Mouse (Mus musculus): ENCODE measurements around the gene Ppp3r1. TPM values are rescaled to one million over a fixed set of nuclear protein-coding genes. Genes with fewer than 3 reads are reported as not detected.

Gene Ppp3r1
- polyA plus RNA-seq, 1 experiment from 2014 or later: 178 TPM

DNA sequence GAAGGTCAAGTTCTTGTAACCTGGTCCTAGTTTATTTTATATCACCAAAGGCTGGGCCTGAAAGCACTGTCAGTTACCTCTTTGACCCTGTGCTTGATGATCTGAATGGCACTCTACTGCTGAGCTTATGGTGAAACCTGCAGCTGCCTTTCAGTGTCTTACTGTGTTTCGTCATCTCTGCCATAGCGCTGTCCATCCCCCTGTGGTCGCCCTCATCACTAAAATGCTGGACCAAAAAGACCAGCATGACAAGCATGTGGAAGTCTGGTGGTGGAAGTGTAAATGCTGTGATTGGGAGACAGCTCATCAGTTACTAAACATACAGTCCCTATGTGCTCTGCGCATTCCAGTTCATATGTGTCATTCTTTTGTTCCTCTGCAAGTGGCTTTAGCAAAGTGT lies 13.2 kb downstream of the Ppp3r1 start:
- 94% methylated on average over 4 of the region's 4 CpGs for WGBS
- no peak overlapping the region for H3K4me3 ChIP-seq
- peaks cover 3% of the 10 kb centered on the region; the same call in 1 of the 2 replicates for H3K9me3 ChIP-seq
- H3K4me1 ChIP-seq (replicated peaks): peaks cover 20% of the 10 kb centered on the region
- ATAC-seq (ENCODE audit: low FRiP score): no peak
- no peak overlapping the region for H3K4me2 ChIP-seq
- H3K9ac ChIP-seq: no peak overlapping the region
- H3K27me3 ChIP-seq: no peaks in the 10 kb centered on the region
- no peak overlapping the region for H3K27ac ChIP-seq
- H3K36me3 ChIP-seq: peaks cover 5% of the 10 kb centered on the region; the same call in 1 of the 2 replicates

GRCm38 (mm10) chr11:17176638-17177037 lies 17.6 kb downstream of the Ppp3r1 start:
- 95% methylated on average over 1 of the region's 1 CpGs for WGBS
- Histone ChIP-seq H3K9ac (no peak overlapping the region), H3K4me1 (replicated peaks) (peaks cover 6% of the 10 kb centered on the region), H3K9me3 (peaks cover 3% of the 10 kb centered on the region; the same call in 1 of the 2 replicates), H3K4me2 (no peak overlapping the region), H3K36me3 (peaks cover 5% of the 10 kb centered on the region; the same call in 1 of the 2 replicates), H3K27ac (no peak overlapping the region), H3K27me3 (no peaks in the 10 kb centered on the region), H3K4me3 (no peak overlapping the region)
- ATAC-seq (ENCODE audit: low FRiP score): no peak

- no peak overlapping the region for H3K4me3 ChIP-seq
- no peak overlapping the region for H3K9ac ChIP-seq
- peaks cover 5% of the 10 kb centered on the region; the same call in 1 of the 2 replicates for H3K36me3 ChIP-seq
- H3K27me3 ChIP-seq: no peaks in the 10 kb centered on the region
- H3K9me3 ChIP-seq: no peaks in the 10 kb centered on the region
- no peak for ATAC-seq (ENCODE audit: low FRiP score)
- 91% methylated on average over 3 of the region's 3 CpGs for WGBS
- no peak overlapping the region for H3K4me2 ChIP-seq
- peaks cover 7% of the 10 kb centered on the region for H3K4me1 ChIP-seq (replicated peaks)
- H3K27ac ChIP-seq: no peak overlapping the region
Observed at GRCm38 (mm10) chr11:17180753-17181152, 21.7 kb downstream of the Ppp3r1 start.

GRCm38 (mm10) chr11:17181807-17182206 lies 22.7 kb downstream of the Ppp3r1 start, which contains the start of gene Wdr92:
TSS of gene Wdr92 (plus strand) at chr11:17182107.
- Histone ChIP-seq H3K4me3 (no peak within 1 kb of the TSS), H3K27ac (no peak within 1 kb of the TSS), H3K9ac (no peak within 1 kb of the TSS), H3K4me2 (no peak within 1 kb of the TSS), H3K27me3 (no peaks in the 10 kb centered on the region), H3K36me3 (peaks cover 5% of the 10 kb centered on the region; the same call in 1 of the 2 replicates), H3K9me3 (no peaks in the 10 kb centered on the region), H3K4me1 (replicated peaks) (peaks cover 7% of the 10 kb centered on the region)
- 74% methylated on average over 3 of the region's 3 CpGs for WGBS
- ATAC-seq (ENCODE audit: low FRiP score): no peak

DNA sequence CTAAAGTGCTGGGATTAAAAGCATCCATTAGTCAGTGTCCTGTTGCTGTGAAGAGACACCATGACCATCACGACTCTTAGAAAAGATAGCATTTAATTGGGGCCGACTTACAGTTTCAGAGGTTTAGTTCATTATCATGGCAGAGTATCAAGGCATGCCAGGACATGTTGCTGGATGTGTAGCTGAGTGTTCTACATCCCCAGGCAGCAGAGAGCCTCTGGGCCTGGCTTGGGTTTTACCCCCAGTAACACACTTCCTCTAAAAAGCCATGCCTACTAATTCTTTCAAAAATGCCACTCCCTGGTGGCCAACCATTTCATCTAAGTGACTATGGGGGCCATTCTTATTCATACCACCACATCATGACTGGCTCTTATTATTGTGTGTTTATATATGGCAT lies 24.1 kb downstream of the Ppp3r1 start:
- Histone ChIP-seq H3K4me2 (no peak overlapping the region), H3K27me3 (no peaks in the 10 kb centered on the region), H3K27ac (no peak overlapping the region), H3K9me3 (no peaks in the 10 kb centered on the region), H3K9ac (no peak overlapping the region), H3K4me1 (replicated peaks) (peaks cover 7% of the 10 kb centered on the region), H3K4me3 (no peak overlapping the region), H3K36me3 (peaks cover 5% of the 10 kb centered on the region; the same call in 1 of the 2 replicates)
- WGBS: 95% methylated on average over 2 of the region's 2 CpGs
- ATAC-seq (ENCODE audit: low FRiP score): no peak

DNA sequence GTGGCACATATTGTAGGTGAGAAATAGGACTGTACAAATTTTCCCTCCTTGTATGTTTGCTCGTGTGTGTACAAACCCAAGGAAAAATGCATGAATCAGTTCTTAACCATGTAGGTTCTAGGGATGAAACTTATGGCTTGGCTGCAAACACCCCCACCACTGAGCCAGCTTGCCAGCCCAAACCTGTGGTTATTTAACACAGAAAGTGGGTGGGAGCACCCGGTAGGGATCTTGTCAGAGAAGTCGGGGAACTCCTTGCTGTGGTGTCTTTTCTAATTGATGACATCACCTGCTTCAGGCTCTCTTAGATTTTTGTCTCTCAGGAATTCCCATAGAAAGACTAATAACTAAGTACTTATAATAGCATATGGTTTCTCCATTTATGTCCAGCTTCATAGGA lies 28.6 kb downstream of the Ppp3r1 start:
- Histone ChIP-seq H3K9me3 (no peaks in the 10 kb centered on the region), H3K27ac (no peak overlapping the region), H3K4me2 (no peak overlapping the region), H3K27me3 (no peaks in the 10 kb centered on the region), H3K4me1 (replicated peaks) (no peaks in the 10 kb centered on the region), H3K9ac (no peak overlapping the region), H3K4me3 (no peak overlapping the region), H3K36me3 (peaks cover 5% of the 10 kb centered on the region; the same call in 1 of the 2 replicates)
- ATAC-seq (ENCODE audit: low FRiP score): no peak
- 86% methylated on average over 3 of the region's 3 CpGs for WGBS

DNA sequence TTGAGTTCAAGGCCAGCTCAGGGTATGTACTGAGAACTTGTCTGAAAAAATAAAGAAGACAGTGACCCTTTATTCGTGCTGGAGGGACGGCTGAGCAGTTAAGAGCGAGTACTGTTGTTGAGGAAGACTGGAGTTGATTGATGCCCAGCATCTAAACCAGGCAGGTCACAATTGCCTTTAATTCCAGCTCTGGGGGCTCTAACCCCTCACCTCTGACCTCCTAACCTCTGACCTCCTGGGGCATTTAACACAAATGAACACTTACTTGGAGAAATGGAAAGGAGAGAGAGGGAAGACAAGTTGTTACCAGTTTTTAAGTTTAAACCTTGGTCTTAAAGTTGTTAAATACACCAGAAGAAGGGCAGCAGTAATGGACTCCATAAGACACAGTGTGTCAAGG lies 29.7 kb downstream of the Ppp3r1 start:
- Histone ChIP-seq H3K4me3 (no peak overlapping the region), H3K9ac (no peak overlapping the region), H3K27me3 (no peaks in the 10 kb centered on the region), H3K4me1 (replicated peaks) (no peaks in the 10 kb centered on the region), H3K4me2 (no peak overlapping the region), H3K9me3 (no peaks in the 10 kb centered on the region), H3K36me3 (no peaks in the 10 kb centered on the region), H3K27ac (no peak overlapping the region)
- no peak for ATAC-seq (ENCODE audit: low FRiP score)
- WGBS: 39% methylated on average over 3 of the region's 3 CpGs

DNA sequence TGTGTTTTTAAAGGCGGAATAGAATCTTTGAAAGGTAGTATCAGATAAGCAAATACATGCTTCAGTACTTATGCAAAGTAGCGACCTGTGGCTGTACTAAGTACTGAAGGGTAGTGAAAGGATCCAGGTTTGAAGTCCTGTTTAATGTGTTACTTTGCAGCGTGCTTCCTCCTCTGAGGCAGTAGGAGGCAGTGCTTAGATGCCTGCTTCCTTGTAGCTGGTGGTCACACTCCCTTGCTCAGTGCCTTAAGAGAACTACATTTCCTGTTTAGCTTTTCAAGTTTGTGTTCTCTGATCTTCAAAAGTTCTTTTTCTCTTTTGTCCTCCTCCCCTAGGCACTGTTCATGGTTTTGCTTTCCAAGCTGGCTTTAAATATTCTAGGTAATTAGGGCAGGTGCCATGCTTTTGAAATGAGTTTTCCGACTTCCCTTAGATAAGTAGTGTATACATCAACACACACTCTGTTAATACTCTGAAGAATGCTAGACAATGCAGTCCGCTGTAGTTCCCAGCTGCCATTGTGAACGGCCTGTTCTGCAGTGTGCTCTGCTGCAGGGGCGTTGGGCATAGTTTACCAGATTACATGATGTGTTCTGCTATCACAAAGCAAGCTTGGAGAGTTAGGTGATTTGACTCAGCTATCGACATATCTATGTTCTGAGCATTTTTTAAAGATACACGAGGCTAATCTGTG lies 33.2 kb downstream of the Ppp3r1 start:
- no peak for ATAC-seq (ENCODE audit: low FRiP score)
- H3K4me2 ChIP-seq: no peak overlapping the region

DNA sequence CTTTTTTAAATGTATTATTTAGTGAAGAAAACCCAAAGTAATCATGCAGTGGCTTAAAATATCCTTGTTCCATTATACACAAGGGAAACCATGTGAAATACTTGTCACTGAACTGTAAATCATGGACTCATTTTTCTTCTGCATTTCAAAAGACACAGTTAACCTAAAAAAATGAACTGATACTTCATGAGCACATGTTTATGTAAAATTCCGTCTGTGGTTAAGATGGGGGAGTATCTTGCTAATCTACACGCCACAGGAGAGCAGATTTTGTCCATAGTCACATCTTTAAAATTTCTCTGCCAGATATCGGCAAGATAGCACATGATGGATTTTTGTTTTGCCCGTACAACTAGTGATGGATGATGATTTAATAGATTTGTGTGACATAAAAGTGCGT lies 40.1 kb downstream of the Ppp3r1 start:
- ATAC-seq (ENCODE audit: low FRiP score): no peak
- Histone ChIP-seq H3K4me1 (replicated peaks) (no peaks in the 10 kb centered on the region), H3K9ac (no peak overlapping the region), H3K9me3 (no peaks in the 10 kb centered on the region), H3K4me3 (no peak overlapping the region), H3K4me2 (no peak overlapping the region), H3K36me3 (peaks cover 73% of the 10 kb centered on the region), H3K27ac (no peak overlapping the region), H3K27me3 (no peaks in the 10 kb centered on the region)
- 93% methylated on average over 5 of the region's 5 CpGs for WGBS

More for the DNA sequence above, 33.2 kb downstream of the Ppp3r1 start:
- Histone ChIP-seq H3K27ac (no peak overlapping the region; the same call in 1 of the 2 replicates), H3K36me3 (peaks cover 31% of the 10 kb centered on the region), H3K4me1 (replicated peaks) (no peaks in the 10 kb centered on the region), H3K4me3 (no peak overlapping the region), H3K9ac (no peak overlapping the region), H3K9me3 (no peaks in the 10 kb centered on the region), H3K27me3 (no peaks in the 10 kb centered on the region)
- WGBS: 84% methylated on average over 9 of the region's 9 CpGs

- 96% methylated on average over 3 of the region's 3 CpGs for WGBS
- Histone ChIP-seq H3K27me3 (no peaks in the 10 kb centered on the region), H3K9me3 (no peaks in the 10 kb centered on the region), H3K4me1 (replicated peaks) (no peaks in the 10 kb centered on the region), H3K4me2 (no peak overlapping the region), H3K9ac (no peak overlapping the region), H3K27ac (no peak overlapping the region), H3K36me3 (peaks cover 68% of the 10 kb centered on the region), H3K4me3 (no peak overlapping the region)
- no peak for ATAC-seq (ENCODE audit: low FRiP score)
Observed at GRCm38 (mm10) chr11:17199840-17200501, 40.9 kb downstream of the Ppp3r1 start.

DNA sequence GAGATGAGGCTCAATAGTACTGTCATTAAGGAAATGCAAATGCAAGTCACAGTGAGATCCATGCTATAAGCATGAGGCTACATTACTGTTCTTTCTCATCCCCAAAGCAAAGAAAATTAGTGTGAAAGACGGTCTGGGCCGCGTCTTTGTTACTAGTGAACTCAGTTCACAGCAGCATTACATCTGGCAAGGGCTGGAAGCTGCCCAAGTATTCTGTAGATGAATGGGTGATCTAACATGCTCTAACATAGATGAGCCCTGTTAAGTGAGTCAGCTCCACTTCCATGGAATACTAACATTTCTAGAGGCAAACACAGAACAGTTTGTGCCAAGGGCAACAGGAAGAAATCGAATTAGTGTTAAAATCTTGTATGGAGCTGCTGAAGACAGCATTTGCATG lies 41.9 kb downstream of the Ppp3r1 start:
- no peak for ATAC-seq (ENCODE audit: low FRiP score)
- Histone ChIP-seq H3K27me3 (no peaks in the 10 kb centered on the region), H3K36me3 (peaks cover 67% of the 10 kb centered on the region), H3K9me3 (no peaks in the 10 kb centered on the region), H3K4me3 (no peak overlapping the region), H3K27ac (no peak overlapping the region), H3K4me2 (no peak overlapping the region), H3K4me1 (replicated peaks) (no peaks in the 10 kb centered on the region), H3K9ac (no peak overlapping the region)
- WGBS: 93% methylated on average over 4 of the region's 4 CpGs

- 91% methylated on average over 6 of the region's 6 CpGs for WGBS
Observed at GRCm38 (mm10) chr11:17202481-17202880, 43.4 kb downstream of the Ppp3r1 start.

More at GRCm38 (mm10) chr11:17202481-17202880, 43.4 kb downstream of the Ppp3r1 start:
- no peak overlapping the region for H3K9ac ChIP-seq
- H3K4me3 ChIP-seq: no peak overlapping the region
- H3K27ac ChIP-seq: no peak overlapping the region
- ATAC-seq (ENCODE audit: low FRiP score): peak; percentile 59
- no peaks in the 10 kb centered on the region for H3K4me1 ChIP-seq (replicated peaks)
- H3K36me3 ChIP-seq: peaks cover 62% of the 10 kb centered on the region
- H3K4me2 ChIP-seq: no peak overlapping the region
- H3K9me3 ChIP-seq: no peaks in the 10 kb centered on the region
- H3K27me3 ChIP-seq: no peaks in the 10 kb centered on the region

Data from hindbrain, embryonic 13.5 days (tissue).